Mouse (Mus musculus) CH12.LX (cell line): ENCODE results near the gene Supt3. TPM values are rescaled to one million over a fixed set of nuclear protein-coding genes. Genes with fewer than 3 reads are reported as not detected.

Experiments used
- DNase-seq: peaks from one replicate; pipeline ENCODE4 v3.0.0-alpha.2; 2013; ENCODE audit errors: extremely low read depth
- H3K27ac ChIP-seq: 2 replicates; pipeline ENCODE4 v1.5.1; 2012; ENCODE audit warnings: low read depth, mild to moderate bottlenecking, control low read depth, moderate library complexity; ENCODE audit not compliant: insufficient read depth
- H3K27me3 ChIP-seq: replicated peaks from 2 replicates; pipeline ENCODE3; 2012; ENCODE audit warnings: inconsistent platforms
- H3K36me3 ChIP-seq, 2 experiments: replicated peaks in 1 of 2; 2 replicates each; pipeline versions ENCODE3 to v1.6.1; 2012; ENCODE audit warnings: inconsistent platforms in 1 of 2, low read length in 1 of 2, mild to moderate bottlenecking in 1 of 2, mixed read lengths in 1 of 2, moderate library complexity in 1 of 2; ENCODE audit not compliant: control insufficient read depth in 1 of 2, insufficient read depth in 1 of 2
- H3K4me1 ChIP-seq, 2 experiments: 2 replicates each; pipeline ENCODE4 v1.6.1; 2012; ENCODE audit warnings: inconsistent platforms in 1 of 2, moderate library complexity in 1 of 2; ENCODE audit not compliant: insufficient read depth in 2 of 2, control insufficient read depth in 1 of 2
- H3K4me2 ChIP-seq: 2 replicates; pipeline ENCODE4 v1.6.1; 2012; ENCODE audit warnings: low read depth, mild to moderate bottlenecking, control low read depth; ENCODE audit not compliant: poor library complexity, insufficient read depth, severe bottlenecking
- H3K4me3 ChIP-seq, 3 experiments: fragments of 150-350 bp in 1 of 3; sonication (generic) in 1 of 3; replicated peaks in 1 of 3; 2 replicates each; pipeline versions ENCODE3 to v1.5.1; 2011 to 2012; ENCODE audit warnings: low read depth in 2 of 3, low read length in 2 of 3, mild to moderate bottlenecking in 2 of 3, moderate library complexity in 2 of 3, control low read depth in 1 of 3, improper control_type of control experiment in 1 of 3, inconsistent platforms in 1 of 3, mixed read lengths in 1 of 3; ENCODE audit not compliant: poor library complexity in 1 of 3
- H3K79me2 ChIP-seq: replicated peaks from 2 replicates; pipeline ENCODE4 v1.6.1; 2012; ENCODE audit warnings: mild to moderate bottlenecking, moderate library complexity; ENCODE audit not compliant: control insufficient read depth, poor library complexity, insufficient read depth, severe bottlenecking; ENCODE audit errors: extremely low read depth
- H3K9ac ChIP-seq: 2 replicates; pipeline ENCODE4 v1.6.1; 2012; ENCODE audit warnings: low read depth, mild to moderate bottlenecking, control low read depth, moderate library complexity; ENCODE audit not compliant: insufficient read depth
- H3K9me3 ChIP-seq: replicated peaks from 2 replicates; pipeline ENCODE3; 2012; ENCODE audit warnings: low read length, inconsistent platforms, mixed read lengths
- CHD1 ChIP-seq: IDR thresholded peaks from 2 replicates; pipeline ENCODE4 v1.6.1; 2012; ENCODE audit warnings: low read depth, low read length, improper control_type of control experiment, inconsistent platforms
- CTCF ChIP-seq, 2 experiments: IDR thresholded peaks in 1 of 2; conservative IDR thresholded peaks in 1 of 2; 2 replicates each; pipeline ENCODE4 v1.5.1; 2011 to 2012; ENCODE audit warnings: low read depth in 2 of 2, low read length in 2 of 2, improper control_type of control experiment in 1 of 2, inconsistent platforms in 1 of 2, mild to moderate bottlenecking in 1 of 2, moderate library complexity in 1 of 2
- EP300 ChIP-seq: IDR thresholded peaks from 2 replicates; pipeline ENCODE4 v1.6.1; 2011; ENCODE audit warnings: low read length, improper control_type of control experiment
- HCFC1 ChIP-seq: IDR thresholded peaks from 2 replicates; pipeline ENCODE4 v1.6.1; 2012; ENCODE audit warnings: low read depth, mild to moderate bottlenecking, inconsistent platforms, low read length, improper control_type of control experiment
- IRF4 ChIP-seq: IDR thresholded peaks from 2 replicates; pipeline ENCODE4 v1.6.1; 2014; ENCODE audit warnings: low read depth, mild to moderate bottlenecking, inconsistent platforms, low read length, improper control_type of control experiment
- JUN ChIP-seq: IDR thresholded peaks from 2 replicates; pipeline ENCODE4 v1.6.1; 2011; ENCODE audit warnings: low read depth, mild to moderate bottlenecking, low read length, improper control_type of control experiment, moderate library complexity; ENCODE audit not compliant: insufficient read depth
- JUND ChIP-seq: conservative IDR thresholded peaks from 2 replicates; pipeline ENCODE4 v1.6.1; 2011; ENCODE audit warnings: low read depth, low read length, improper control_type of control experiment
- MAFK ChIP-seq: IDR thresholded peaks from 2 replicates; pipeline ENCODE4 v1.6.1; 2011; ENCODE audit warnings: low read length, improper control_type of control experiment; ENCODE audit not compliant: insufficient replicate concordance
- MAZ ChIP-seq: IDR thresholded peaks from 2 replicates; pipeline ENCODE4 v1.6.1; 2012; ENCODE audit warnings: low read depth, mild to moderate bottlenecking, inconsistent platforms, low read length, improper control_type of control experiment, moderate library complexity
- PAX5 ChIP-seq: IDR thresholded peaks from 2 replicates; pipeline ENCODE4 v1.6.1; 2012; ENCODE audit warnings: low read length, inconsistent platforms, mixed read lengths
- POLR2A ChIP-seq: IDR thresholded peaks from 2 replicates; pipeline ENCODE4 v1.6.1; 2011; ENCODE audit warnings: low read depth, mild to moderate bottlenecking, improper control_type of control experiment, low read length
- UBTF ChIP-seq: IDR thresholded peaks from 2 replicates; pipeline ENCODE4 v1.6.1; 2012; ENCODE audit warnings: low read depth, mild to moderate bottlenecking, inconsistent platforms, low read length, improper control_type of control experiment, moderate library complexity
- USF1 ChIP-seq: IDR thresholded peaks from 2 replicates; pipeline ENCODE4 v1.6.1; 2014; ENCODE audit warnings: low read depth, mild to moderate bottlenecking, inconsistent platforms, low read length, improper control_type of control experiment
- USF2 ChIP-seq: conservative IDR thresholded peaks from 2 replicates; pipeline ENCODE4 v1.6.1; 2011; ENCODE audit warnings: low read depth, low read length, improper control_type of control experiment
- ZKSCAN1 ChIP-seq: IDR thresholded peaks from 2 replicates; pipeline ENCODE4 v1.6.1; 2012; ENCODE audit warnings: low read depth, inconsistent platforms, low read length, improper control_type of control experiment, borderline replicate concordance
- dilution Hi-C: fragments of 300-500 bp; cut with MboI; formaldehyde crosslinking; loops from 2 replicates; pipeline ENCODE4 v1.14.3; 2020; ENCODE audit warnings: low sequenced_read_pairs; ENCODE audit not compliant: extremely low pct_unique_long_range_greater_than_20kb, extremely low pct_ligation_motif_present
- in situ Hi-C: fragments of 300-500 bp; cut with MboI; formaldehyde crosslinking; loops from 3 replicates; pipeline ENCODE4 v1.14.3; 2019; ENCODE audit warnings: low sequenced_read_pairs, low pct_ligation_motif_present, low pct_unique_long_range_greater_than_20kb, mixed read lengths
- polyA plus RNA-seq: library from polyadenylated mRNA; unstranded; fragments of >175 nt; gene quantifications from 2 replicates; pipeline ENCODE4 v1.2.1, GENCODE M21; 2012; ENCODE audit warnings: low read depth; ENCODE audit not compliant: insufficient read length
- total RNA-seq, 2 experiments: library from RNA; depleted of rRNA; stranded (reverse); fragments of 300-350 nt in 1 of 2; fragments of >200 nt in 1 of 2; gene quantifications; 2 replicates each; pipeline ENCODE4 v1.2.3; 2012 to 2014

Gene Supt3
- total and polyA plus RNA-seq, 3 experiments: 8.3 to 22.7 (median 13.1) TPM

- H3K9me3 ChIP-seq: no peaks in the 10 kb centered on the region
- H3K4me1 ChIP-seq: no peaks in the 10 kb centered on the region
- dilution Hi-C loops: no loop called here
- in situ Hi-C loops: loop anchor here (25.0 kb wide), 2 partner anchors 466 to 566 kb away; no protein-coding TSS in a partner anchor
- no peaks in the 10 kb centered on the region for H3K79me2 ChIP-seq
- no peak overlapping the region for H3K27ac ChIP-seq
- no peak overlapping the region for H3K9ac ChIP-seq
- no peak overlapping the region for H3K4me3 ChIP-seq
- no peak for TF ChIP-seq POLR2A
- TF ChIP-seq CHD1: no peak
- TF ChIP-seq IRF4: no peak
- no peak for TF ChIP-seq MAFK
- no peak for TF ChIP-seq USF1
- TF ChIP-seq UBTF: no peak
- no peak for TF ChIP-seq EP300
- no peak for TF ChIP-seq JUND
- H3K36me3 ChIP-seq: peaks cover 0 to 1% of the 10 kb centered on the region in 2 experiments
- DNase-seq: no peak
- H3K4me2 ChIP-seq: no peak overlapping the region
- no peaks in the 10 kb centered on the region for H3K27me3 ChIP-seq
Measured at GRCm38 (mm10) chr17:45028441-45028840, 251.5 kb downstream of the Supt3 start.

- H3K4me3 ChIP-seq: no peak overlapping the region
- no peak overlapping the region for H3K27ac ChIP-seq
- H3K9me3 ChIP-seq: no peaks in the 10 kb centered on the region
- no peaks in the 10 kb centered on the region for H3K27me3 ChIP-seq
- H3K9ac ChIP-seq: no peak overlapping the region
- no peak for TF ChIP-seq JUN
- no peak for TF ChIP-seq PAX5
- no peak for TF ChIP-seq USF1
- TF ChIP-seq, all 38 proteins: peak for 0
- H3K36me3 ChIP-seq: peaks cover 0 to 5% of the 10 kb centered on the region in 2 experiments
- no peaks in the 10 kb centered on the region for H3K4me1 ChIP-seq
- H3K4me2 ChIP-seq: no peak overlapping the region
- no peaks in the 10 kb centered on the region for H3K79me2 ChIP-seq
- in situ Hi-C loops (loop anchor here (25.0 kb wide), 2 partner anchors 467 to 567 kb away; no protein-coding TSS in a partner anchor), dilution Hi-C loops (no loop called here)
- DNase-seq: no peak
Measured at GRCm38 (mm10) chr17:45029106-45029505, 252.2 kb downstream of the Supt3 start.

DNA sequence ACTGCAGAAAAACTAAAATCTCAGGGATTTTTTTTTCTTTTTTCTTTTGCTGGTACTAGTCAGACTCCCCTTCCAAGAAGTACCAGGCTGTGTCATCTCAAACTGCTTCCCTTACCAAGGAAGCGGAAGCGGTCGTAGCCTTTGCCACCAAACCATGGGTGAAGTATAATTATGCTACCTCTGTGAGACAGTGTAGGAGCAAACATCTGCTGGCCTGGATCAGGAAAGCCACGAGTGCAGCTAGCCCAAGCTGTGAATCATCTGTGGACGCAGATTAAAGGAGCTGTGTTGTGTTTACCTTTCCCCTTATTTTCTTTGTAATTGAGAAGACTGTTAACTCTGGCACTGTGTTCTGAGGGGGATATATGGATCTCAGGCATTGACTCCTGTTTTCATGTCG, 255.3 kb downstream of the Supt3 start:
- H3K4me3 ChIP-seq: no peak overlapping the region
- no peak overlapping the region for H3K4me2 ChIP-seq
- no peaks in the 10 kb centered on the region for H3K9me3 ChIP-seq
- no peaks in the 10 kb centered on the region for H3K27me3 ChIP-seq
- no peak overlapping the region for H3K27ac ChIP-seq
- H3K79me2 ChIP-seq: no peaks in the 10 kb centered on the region
- dilution Hi-C loops: no loop called here
- in situ Hi-C loops: loop anchor here (25.0 kb wide), 2 partner anchors 470 to 570 kb away; no protein-coding TSS in a partner anchor
- no peaks in the 10 kb centered on the region for H3K4me1 ChIP-seq
- TF ChIP-seq EP300: no peak
- TF ChIP-seq USF1: no peak
- TF ChIP-seq ZKSCAN1: no peak
- TF ChIP-seq USF2: no peak
- no peak for TF ChIP-seq CTCF (conservative IDR thresholded peaks at IDR 0.05 in 1 of 2, IDR thresholded peaks at IDR 0.05 in 1 of 2; ENCODE audit: low read depth in 2 of 2, low read length in 2 of 2)
- no peak for TF ChIP-seq MAZ
- no peak for TF ChIP-seq HCFC1
- no peak for DNase-seq
- peaks cover 0 to 7% of the 10 kb centered on the region in 2 experiments for H3K36me3 ChIP-seq
- H3K9ac ChIP-seq: no peak overlapping the region
